In the genomic region with DNA sequence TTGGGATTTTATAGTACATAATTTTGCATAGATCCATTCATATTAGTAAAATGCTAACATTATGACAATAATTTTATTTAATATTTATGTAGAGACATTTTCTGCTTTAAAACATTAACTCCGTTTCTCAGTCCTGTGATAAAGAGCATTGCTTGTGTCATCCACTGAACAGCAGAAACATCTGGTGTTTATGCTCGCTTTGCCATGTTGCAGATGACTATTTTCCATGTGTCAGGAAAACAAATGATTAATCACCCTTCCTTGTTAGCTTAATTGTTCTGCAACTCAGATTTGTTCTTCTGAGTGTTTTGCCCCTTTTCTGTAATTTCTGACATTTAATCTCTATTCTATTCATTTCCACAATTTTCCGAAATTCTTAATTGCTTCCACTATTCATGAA, we compare ENCODE assay signal across 21 mouse cellular contexts.
DNase-seq lines count a peak whose midpoint lies in the region; ATAC-seq and TF ChIP-seq lines count a peak whose summit lies in the region.
"Had no signal": no experiment of that assay in that cellular context is flagged by ENCODE, and none has a peak within 500 bp of the region (broad histone marks: within the 10 kb centered on the region; RNA-seq: fewer than 3 reads in every experiment).

No protein-coding gene starts in this region.

- TF ChIP-seq CTCF in brain, embryonic 14.5 days (IDR thresholded peaks at IDR 0.05; ENCODE audit: borderline replicate concordance, extremely low read depth, insufficient read depth, insufficient read length), result no peak
- no peak for TF ChIP-seq CTCF in forebrain, postnatal 0 days (IDR thresholded peaks at IDR 0.05; ENCODE audit: low read depth)

- H3K4me2 ChIP-seq in forebrain, embryonic 14.5 days (ENCODE audit: low read length), result no peak overlapping the region
- no peak overlapping the region for H3K4me2 ChIP-seq in forebrain, embryonic 12.5 days
- no peak overlapping the region for H3K4me2 ChIP-seq in forebrain, postnatal 0 days (ENCODE audit: low read depth)
- H3K4me2 ChIP-seq: embryonic facial prominence, embryonic 13.5 days; embryonic facial prominence, embryonic 15.5 days had no signal

- no peaks in the 10 kb centered on the region for H3K4me1 ChIP-seq in forebrain, embryonic 14.5 days (ENCODE audit: control insufficient read depth, insufficient read depth, low read length)
- no peaks in the 10 kb centered on the region for H3K4me1 ChIP-seq in forebrain, embryonic 12.5 days
- no peaks in the 10 kb centered on the region for H3K4me1 ChIP-seq in forebrain, postnatal 0 days (ENCODE audit: insufficient read depth)
- H3K4me1 ChIP-seq: embryonic facial prominence, embryonic 13.5 days; embryonic facial prominence, embryonic 15.5 days had no signal

- peak; percentile 75 for DNase-seq in forebrain, embryonic 14.5 days (ENCODE audit: low spot score)
- DNase-seq in layer of hippocampus, adult 9-10 months (ENCODE audit: low spot score), result peak; percentile 2
- no peak for DNase-seq in layer of hippocampus, postnatal 10 days (ENCODE audit: low spot score in 2 of 2)
- DNase-seq in brain, embryonic 14.5 days (ENCODE audit: low read depth), result peak; percentile 85
- peak; percentile 11 for DNase-seq in forebrain, postnatal 0 days
- DNase-seq in testis, postnatal 14 days (ENCODE audit: low spot score), result no peak
- DNase-seq in heart, adult 9 months (ENCODE audit: low spot score in 2 of 2), result no peak
- DNase-seq: adrenal gland, adult 2 months; adrenal gland, postnatal 10 days; adrenal gland, postnatal 25 days; cerebellum, adult 11 months; cerebellum, adult 18-20 months; cerebellum, adult 8-10 months; cerebellum, adult 9-11 months; cerebellum, postnatal 14 days; cerebellum, postnatal 36 days; embryo, embryonic 11 days had no signal

- H3K4me3 ChIP-seq in forebrain, embryonic 14.5 days (ENCODE audit: low read depth, low read length), result no peak overlapping the region
- no peak overlapping the region for H3K4me3 ChIP-seq in forebrain, embryonic 12.5 days (replicated peaks)
- H3K4me3 ChIP-seq in forebrain, postnatal 0 days (ENCODE audit: low read depth, low read length), result no peak overlapping the region
- H3K4me3 ChIP-seq: embryonic facial prominence, embryonic 13.5 days; embryonic facial prominence, embryonic 15.5 days; erythroblast, embryonic 14.5 days had no signal

- H3K36me3 ChIP-seq in forebrain, embryonic 14.5 days (ENCODE audit: control insufficient read depth, insufficient read depth, low read length), result no peaks in the 10 kb centered on the region
- H3K36me3 ChIP-seq in forebrain, embryonic 12.5 days (replicated peaks), result no peaks in the 10 kb centered on the region
- no peaks in the 10 kb centered on the region for H3K36me3 ChIP-seq in forebrain, postnatal 0 days (ENCODE audit: insufficient read depth)
- H3K36me3 ChIP-seq: embryonic facial prominence, embryonic 13.5 days; embryonic facial prominence, embryonic 15.5 days had no signal

- no peaks in the 10 kb centered on the region for H3K9me3 ChIP-seq in forebrain, embryonic 14.5 days (replicated peaks; ENCODE audit: control insufficient read depth, low read length)
- H3K9me3 ChIP-seq in forebrain, embryonic 12.5 days, result no peaks in the 10 kb centered on the region
- no peaks in the 10 kb centered on the region for H3K9me3 ChIP-seq in forebrain, postnatal 0 days (ENCODE audit: low read length)
- H3K9me3 ChIP-seq: embryonic facial prominence, embryonic 13.5 days; embryonic facial prominence, embryonic 15.5 days had no signal

- no peak overlapping the region for H3K9ac ChIP-seq in forebrain, embryonic 14.5 days (ENCODE audit: low read length)
- H3K9ac ChIP-seq in forebrain, embryonic 12.5 days, result no peak overlapping the region
- H3K9ac ChIP-seq in forebrain, postnatal 0 days, result no peak overlapping the region
- H3K9ac ChIP-seq: embryonic facial prominence, embryonic 13.5 days; embryonic facial prominence, embryonic 15.5 days had no signal

- ATAC-seq in forebrain, embryonic 14.5 days, result peak; percentile 85
- no peak for ATAC-seq in forebrain, embryonic 12.5 days (ENCODE audit: low FRiP score)
- peak; percentile 34; the same call in 1 of the 2 replicates for ATAC-seq in forebrain, postnatal 0 days

- no peak for TF ChIP-seq POLR2A in brain, embryonic 14.5 days (IDR thresholded peaks at IDR 0.05; ENCODE audit: borderline replicate concordance, extremely low read depth, insufficient read depth, insufficient read length, poor library complexity, severe bottlenecking)

- H3K27me3 ChIP-seq in forebrain, embryonic 14.5 days (replicated peaks; ENCODE audit: control insufficient read depth, insufficient read depth, low read length), result no peaks in the 10 kb centered on the region
- no peaks in the 10 kb centered on the region for H3K27me3 ChIP-seq in forebrain, embryonic 12.5 days
- no peaks in the 10 kb centered on the region for H3K27me3 ChIP-seq in forebrain, postnatal 0 days (ENCODE audit: insufficient read depth, low read length)
- H3K27me3 ChIP-seq: embryonic facial prominence, embryonic 13.5 days; embryonic facial prominence, embryonic 15.5 days had no signal

- H3K27ac ChIP-seq in forebrain, embryonic 14.5 days (ENCODE audit: low read depth, low read length), result no peak overlapping the region
- H3K27ac ChIP-seq in forebrain, embryonic 12.5 days, result no peak overlapping the region
- no peak overlapping the region for H3K27ac ChIP-seq in forebrain, postnatal 0 days (ENCODE audit: low read depth, low read length)
- H3K27ac ChIP-seq: embryonic facial prominence, embryonic 13.5 days; embryonic facial prominence, embryonic 15.5 days had no signal

- 53% methylated on average over 3 of the region's 3 CpGs for WGBS in forebrain, embryonic 14.5 days
- WGBS in forebrain, embryonic 12.5 days, result 71% methylated on average over 3 of the region's 3 CpGs
- whole genome bisulfite sequencing in forebrain, postnatal 0 days, result 33% methylated on average over 3 of the region's 3 CpGs

Comparison
In these comparisons a context has a peak if more than half of its experiments do, and no peak if none do; other contexts are left out.
1. DNase-seq: peak in forebrain, embryonic 14.5 days (single experiment), layer of hippocampus, adult 9-10 months (single experiment), brain, embryonic 14.5 days (single experiment) and forebrain, postnatal 0 days (single experiment); none in layer of hippocampus, postnatal 10 days (0 of 2), testis, postnatal 14 days (single experiment) and heart, adult 9 months (0 of 2).